Mouse (Mus musculus) G1E (cell line): ENCODE measurements around the gene Moap1. TPM values are rescaled to one million over a fixed set of nuclear protein-coding genes. Genes with fewer than 3 reads are reported as not detected.

Experiments
- ATAC-seq: 2 replicates; pipeline ENCODE4 v1.8.0; 2016; ENCODE audit warnings: mild to moderate bottlenecking; ENCODE audit not compliant: insufficient number of reproducible peaks, poor library complexity, low FRiP score, severe bottlenecking; ENCODE audit errors: extremely low read depth
- DNase-seq: peaks from one replicate; pipeline ENCODE4 v3.0.0; 2012; ENCODE audit warnings: low spot score
- H3K27me3 ChIP-seq: 2 replicates; pipeline ENCODE4 v1.6.1; 2012; ENCODE audit warnings: mild to moderate bottlenecking, low read length, inconsistent platforms; ENCODE audit not compliant: insufficient read depth
- H3K36me3 ChIP-seq: replicated peaks from 2 replicates; pipeline ENCODE3; 2012; ENCODE audit warnings: mild to moderate bottlenecking, inconsistent platforms
- H3K4me1 ChIP-seq: 2 replicates; pipeline ENCODE4 v1.6.1; 2012; ENCODE audit warnings: low read depth, low read length, inconsistent platforms, mixed read lengths; ENCODE audit not compliant: insufficient read depth
- H3K4me3 ChIP-seq: 2 replicates; pipeline ENCODE4 v1.5.1; 2012; ENCODE audit warnings: low read depth, mild to moderate bottlenecking, inconsistent platforms, low read length, moderate library complexity, mixed read lengths
- H3K9me3 ChIP-seq: replicated peaks from 2 replicates; pipeline ENCODE4 v1.6.1; 2012; ENCODE audit warnings: inconsistent platforms
- CTCF ChIP-seq: IDR thresholded peaks from 2 replicates; pipeline ENCODE4 v1.5.1; 2012; ENCODE audit warnings: low read depth, low read length, inconsistent platforms, mixed read lengths
- GATA1 ChIP-seq: IDR thresholded peaks from 2 replicates; pipeline ENCODE4 v1.6.1; 2012; ENCODE audit warnings: borderline replicate concordance, low read length, inconsistent platforms, mixed read lengths
- GATA2 ChIP-seq: IDR thresholded peaks from 2 replicates; pipeline ENCODE4 v1.6.1; 2012; ENCODE audit warnings: low read depth, low read length, inconsistent platforms, borderline replicate concordance
- POLR2AphosphoS5 ChIP-seq: IDR thresholded peaks from 2 replicates; pipeline ENCODE4 v1.6.1; 2012; ENCODE audit warnings: low read depth, low read length, inconsistent platforms; ENCODE audit not compliant: insufficient replicate concordance
- TAL1 ChIP-seq: conservative IDR thresholded peaks from 2 replicates; pipeline ENCODE4 v1.6.1; 2012; ENCODE audit warnings: low read depth, low read length, inconsistent platforms, mixed read lengths
- polyA plus RNA-seq: library from polyadenylated mRNA; stranded (reverse); fragments of >175 nt; gene quantifications from 2 replicates; pipeline ENCODE4 v1.2.3, GENCODE M21; 2012
- total RNA-seq, 2 experiments: library from RNA; stranded (forward) in 1 of 2; stranded (reverse) in 1 of 2; fragments of 200-1000 nt in 1 of 2; fragments of >200 nt in 1 of 2; fragmentation: Nextera tagmentation in 1 of 2; gene quantifications; 2 replicates each; pipeline ENCODE4 v1.2.3; 2014 to 2017

Gene Moap1
- total RNA-seq (2014; fragmentation: Nextera tagmentation) (36.0 and 41.9 TPM in 2 replicates), total RNA-seq (2017) (16.3 and 22.3 TPM in 2 replicates), polyA plus RNA-seq (2.7 and 3.6 TPM in 2 replicates)

DNA sequence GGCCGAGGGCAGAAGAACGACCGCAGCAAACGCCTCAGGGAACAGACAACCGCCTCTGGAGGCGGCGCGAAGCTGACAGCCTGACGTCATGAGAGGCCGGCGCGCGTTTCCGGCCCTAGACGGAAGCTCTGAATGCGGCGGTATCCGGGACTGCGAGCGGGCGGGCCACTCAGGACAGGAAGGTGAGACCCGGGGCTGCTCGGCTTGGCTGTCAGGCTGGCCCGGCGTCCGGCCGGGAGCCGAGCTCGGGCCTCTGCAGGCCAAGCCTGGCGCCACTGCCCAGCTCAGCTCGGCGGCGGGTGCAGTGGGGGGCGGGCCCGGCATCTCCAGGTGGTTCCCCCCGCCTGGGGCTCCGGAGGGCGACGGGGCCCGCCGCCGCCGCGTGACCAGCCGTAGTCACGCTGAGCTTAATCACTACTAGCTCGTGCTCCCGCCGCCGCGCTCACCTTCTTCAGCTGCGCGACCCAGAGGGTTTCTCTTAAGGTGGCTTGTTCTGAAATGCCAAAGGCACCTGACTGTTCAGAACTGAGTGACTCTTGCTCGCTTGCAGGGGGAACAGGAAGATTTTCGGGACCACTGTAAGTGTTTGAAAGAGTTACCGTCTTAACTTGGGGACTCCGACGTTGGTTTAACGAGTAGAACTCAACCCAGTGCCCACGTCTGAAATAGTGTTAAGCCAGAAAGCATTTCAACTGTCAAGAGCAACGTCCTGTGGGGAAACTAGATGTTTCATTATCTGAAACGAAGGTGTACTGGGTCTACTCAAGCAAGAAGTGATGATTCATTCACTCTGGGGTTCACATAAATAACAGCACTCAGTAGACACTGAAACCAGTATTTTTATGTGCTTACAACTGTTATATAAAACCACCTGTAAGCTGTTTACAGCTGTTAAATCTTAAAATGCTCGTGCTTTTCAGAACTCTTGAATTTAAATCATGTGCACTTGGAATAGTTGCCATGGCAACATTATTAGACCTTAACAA lies at the start of gene Moap1, which contains the start of gene Tmem251:
Moap1 (minus strand) TSS at position 73 of the 986 bp plus-strand sequence.
Tmem251 (plus strand) TSS at position 174 of the 986 bp plus-strand sequence.
- ATAC-seq (peak; percentile 82), DNase-seq (peak; percentile 99)
- no peaks in the 10 kb centered on the region for H3K9me3 ChIP-seq
- H3K4me1 ChIP-seq = peaks cover 51% of the 10 kb centered on the region
- H3K4me3 ChIP-seq = peak within 1 kb of the TSS; percentile 78
- TF ChIP-seq CTCF = no peak
- TF ChIP-seq GATA2 = no peak
- no peak for TF ChIP-seq TAL1
- TF ChIP-seq POLR2AphosphoS5 = no peak
- TF ChIP-seq GATA1 = no peak
- H3K36me3 ChIP-seq = peaks cover 70% of the 10 kb centered on the region
- H3K27me3 ChIP-seq = no peaks in the 10 kb centered on the region

DNA sequence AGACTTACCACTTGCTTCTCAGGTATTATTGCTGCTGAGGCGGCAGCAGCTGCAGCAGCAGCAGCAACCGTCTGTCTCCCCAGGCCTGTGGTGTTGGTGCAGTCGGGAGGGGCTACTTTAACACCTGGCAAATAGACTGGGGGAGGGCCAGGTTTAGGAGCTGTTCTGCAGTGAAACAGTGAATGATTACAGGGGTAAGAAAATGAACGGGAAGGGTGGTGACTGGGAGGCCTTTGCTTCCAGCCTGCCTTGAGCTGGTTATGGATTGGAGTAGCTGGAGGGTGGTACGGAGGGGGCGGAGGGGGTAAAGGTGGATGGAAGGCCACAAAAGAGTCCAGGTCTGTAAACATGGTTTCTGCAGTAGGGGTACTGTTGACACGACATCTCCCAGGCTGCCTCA lies 44.5 kb upstream of the Moap1 start:
- no peaks in the 10 kb centered on the region for H3K9me3 ChIP-seq
- H3K27me3 ChIP-seq = no peaks in the 10 kb centered on the region
- no peak for TF ChIP-seq TAL1
- no peaks in the 10 kb centered on the region for H3K4me1 ChIP-seq
- H3K36me3 ChIP-seq = peaks cover 85% of the 10 kb centered on the region
- ATAC-seq (no peak), DNase-seq (no peak)
- no peak overlapping the region for H3K4me3 ChIP-seq

DNA sequence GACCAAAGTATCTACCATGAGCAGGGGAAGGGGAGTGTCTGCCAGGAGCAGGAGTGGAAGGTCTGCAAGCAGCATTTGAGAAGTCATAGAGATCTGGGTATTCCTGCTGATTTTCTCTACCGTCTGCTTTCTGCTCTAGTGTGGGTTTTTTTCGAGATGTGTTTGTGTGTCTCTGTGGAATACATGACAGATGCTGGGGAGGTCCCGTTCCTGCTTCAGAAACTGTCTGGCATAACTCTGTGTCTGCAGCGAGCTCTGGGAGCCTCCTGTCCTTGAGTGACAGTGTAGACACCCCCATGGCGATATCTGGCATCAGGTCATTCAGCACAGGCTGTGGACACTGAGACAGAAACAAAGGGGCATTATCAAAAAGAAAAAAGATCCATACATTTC lies 42.1 kb upstream of the Moap1 start:
- DNase-seq (no peak), ATAC-seq (no peak)
- no peak for TF ChIP-seq CTCF
- no peak for TF ChIP-seq GATA1
- no peak for TF ChIP-seq GATA2
- no peak for TF ChIP-seq TAL1
- TF ChIP-seq POLR2AphosphoS5 = no peak
- no peaks in the 10 kb centered on the region for H3K27me3 ChIP-seq
- H3K36me3 ChIP-seq = peaks cover 81% of the 10 kb centered on the region
- no peaks in the 10 kb centered on the region for H3K9me3 ChIP-seq
- H3K4me1 ChIP-seq = no peaks in the 10 kb centered on the region
- no peak overlapping the region for H3K4me3 ChIP-seq

DNA sequence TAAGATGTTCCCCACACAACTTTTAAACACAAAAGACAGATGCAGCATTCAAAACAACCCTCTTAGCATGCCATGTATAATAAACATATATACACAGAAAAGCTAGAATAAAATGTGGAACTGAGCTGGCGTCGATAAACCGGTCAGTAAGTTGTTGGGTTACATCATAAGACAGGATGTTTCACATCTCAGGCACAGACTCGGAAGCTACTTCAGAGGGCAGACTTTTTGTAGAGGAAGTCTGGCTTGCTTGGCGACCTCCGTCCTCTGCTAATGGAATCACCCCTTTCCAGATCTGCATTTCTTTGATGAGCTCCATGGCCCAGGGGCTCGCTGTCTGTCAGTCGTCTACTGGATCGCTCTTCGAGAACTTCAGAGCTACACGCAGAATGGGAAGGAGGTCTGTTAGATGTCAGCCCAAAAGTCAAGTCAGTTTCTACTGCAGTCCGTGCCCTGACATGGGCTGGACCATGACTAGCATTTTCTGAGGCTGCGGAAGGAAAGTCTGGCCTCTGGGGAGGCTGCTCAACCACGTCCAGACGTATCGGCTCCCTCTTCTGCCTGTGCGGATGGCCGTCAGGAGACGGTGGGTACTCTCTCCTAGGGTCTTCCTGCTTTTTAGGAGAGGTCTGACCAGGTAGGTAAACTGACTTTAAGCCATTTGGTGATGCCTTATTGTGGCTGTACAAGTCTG lies 41.6 kb upstream of the Moap1 start:
- Histone ChIP-seq H3K27me3 (no peaks in the 10 kb centered on the region), H3K36me3 (peaks cover 79% of the 10 kb centered on the region), H3K9me3 (no peaks in the 10 kb centered on the region), H3K4me1 (no peaks in the 10 kb centered on the region), H3K4me3 (no peak overlapping the region)
- TF ChIP-seq CTCF (no peak), POLR2AphosphoS5 (no peak), TAL1 (no peak), GATA1 (no peak), GATA2 (no peak)
- ATAC-seq = no peak
- no peak for DNase-seq

DNA sequence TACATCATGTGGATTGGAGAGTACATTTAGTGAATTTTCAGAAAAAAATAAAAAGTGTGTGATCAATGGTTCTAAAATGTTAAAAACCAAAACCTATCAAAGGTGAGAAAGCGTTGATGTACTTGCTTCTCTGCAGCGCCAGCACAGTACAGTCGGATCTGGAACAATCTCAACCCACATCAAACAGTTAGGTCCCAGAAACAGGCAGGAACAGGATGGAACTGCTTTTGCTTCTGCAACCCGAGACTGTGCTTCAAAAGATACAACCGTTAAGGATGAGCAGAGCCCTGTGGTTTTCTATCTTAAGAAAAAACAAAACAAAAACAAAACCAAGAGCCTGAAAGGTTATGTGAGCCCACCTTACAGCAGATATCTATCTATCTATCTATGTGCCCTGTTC lies 39.4 kb upstream of the Moap1 start:
- Histone ChIP-seq H3K27me3 (no peaks in the 10 kb centered on the region), H3K4me1 (no peaks in the 10 kb centered on the region; the same call in 1 of the 2 replicates), H3K4me3 (no peak overlapping the region), H3K36me3 (peaks cover 86% of the 10 kb centered on the region), H3K9me3 (no peaks in the 10 kb centered on the region)
- ATAC-seq = no peak
- no peak for TF ChIP-seq GATA2
- no peak for TF ChIP-seq TAL1
- TF ChIP-seq GATA1 = no peak
- no peak for TF ChIP-seq POLR2AphosphoS5
- no peak for TF ChIP-seq CTCF
- no peak for DNase-seq

DNA sequence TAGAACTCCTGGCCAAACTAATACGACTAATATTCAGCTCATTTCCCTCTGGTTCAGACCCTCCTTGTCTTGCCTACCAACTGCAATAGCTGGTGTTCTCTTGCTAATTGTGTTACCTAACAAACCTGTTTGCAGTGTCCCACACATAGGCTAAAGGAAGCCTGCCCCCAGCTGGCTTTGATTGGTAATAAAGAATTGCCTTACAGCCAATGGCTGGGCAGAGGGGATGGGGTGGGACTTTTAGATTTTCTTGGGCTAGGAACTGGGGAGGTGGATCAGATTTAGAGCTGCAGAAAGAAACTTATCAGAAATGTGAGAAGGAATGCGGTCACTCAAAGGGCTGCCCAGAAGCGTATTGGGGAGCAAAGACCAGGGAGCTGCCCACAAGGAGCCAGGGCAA lies 36.0 kb upstream of the Moap1 start:
- H3K9me3 ChIP-seq = no peaks in the 10 kb centered on the region
- H3K4me3 ChIP-seq = no peak overlapping the region
- H3K36me3 ChIP-seq = peaks cover 91% of the 10 kb centered on the region
- H3K4me1 ChIP-seq = peaks cover 2% of the 10 kb centered on the region; the same call in 1 of the 2 replicates
- ATAC-seq (0 out of 2 replicates have a peak, but pooled peaks have one; percentile 15), DNase-seq (no peak)
- TF ChIP-seq GATA2 (no peak), TAL1 (no peak), CTCF (no peak), GATA1 (no peak), POLR2AphosphoS5 (no peak)
- no peaks in the 10 kb centered on the region for H3K27me3 ChIP-seq
